Mouse (Mus musculus) kidney, postnatal 10 days (tissue): ENCODE results near the gene Sdc3.

ENCODE experiments used
- DNase-seq: peaks from one replicate; pipeline ENCODE4 v3.0.0; 2021; ENCODE audit warnings: mixed read lengths

Gene Sdc3

DNA sequence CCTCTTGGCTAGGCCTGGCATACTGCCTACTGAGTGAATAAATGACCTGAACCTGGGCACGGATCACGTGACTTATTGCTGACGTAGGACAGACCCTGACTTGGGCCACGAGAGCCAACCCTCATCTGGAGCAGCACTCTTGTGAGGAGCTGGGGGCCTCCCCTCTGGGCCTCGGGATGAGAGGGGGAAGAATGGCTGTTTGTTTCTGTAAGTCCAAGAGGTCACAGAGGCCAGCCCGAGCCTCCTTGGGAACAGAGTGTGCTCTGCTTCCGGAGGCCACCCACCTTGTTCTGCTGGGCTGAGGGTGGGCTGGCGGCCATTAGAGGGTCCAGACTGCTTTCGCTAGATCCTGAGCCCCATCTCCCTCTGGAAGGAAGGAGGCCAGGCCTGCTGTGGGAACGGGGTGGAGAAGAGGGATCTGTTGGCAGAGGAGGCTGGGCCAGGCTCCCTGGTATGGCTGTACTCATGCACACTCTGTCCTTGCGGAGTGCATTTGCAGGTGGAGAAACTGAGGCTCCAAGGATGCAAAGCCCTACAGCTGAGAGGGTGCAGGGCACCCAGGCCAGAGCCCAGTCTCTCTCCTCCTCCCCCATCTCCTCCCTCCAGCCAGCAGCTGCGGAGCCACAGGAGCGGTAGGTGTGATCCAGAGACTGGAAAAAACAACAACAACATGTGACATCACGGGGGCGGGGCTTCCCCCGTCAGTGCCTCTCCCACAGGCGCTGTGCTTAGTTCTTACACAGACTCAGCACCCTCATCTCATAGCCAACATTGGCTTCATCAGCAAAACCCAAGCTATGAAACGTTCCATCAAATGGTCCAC, 36.7 kb downstream of the Sdc3 start:
- peak; percentile 79 for DNase-seq

DNA sequence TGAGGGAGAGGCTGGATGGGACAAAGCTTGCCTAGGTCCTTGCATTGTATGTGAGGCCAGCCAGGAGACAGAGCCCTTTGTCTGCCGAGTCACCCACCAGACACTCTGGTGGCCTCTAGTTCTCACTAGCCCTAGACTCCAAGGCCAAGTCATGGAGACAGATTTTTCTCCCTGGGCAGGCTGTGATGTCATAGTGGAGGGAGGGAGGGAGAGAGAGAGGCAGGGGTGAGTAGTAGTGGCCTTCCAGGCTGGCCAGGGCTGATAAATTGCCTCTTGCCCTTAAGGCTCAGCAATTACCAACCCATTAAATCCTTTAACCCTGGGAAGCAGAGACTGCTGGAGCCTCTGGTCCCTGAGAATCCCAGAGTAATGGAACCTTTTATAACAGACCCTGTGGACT, 41.8 kb downstream of the Sdc3 start:
- DNase-seq = no peak

DNA sequence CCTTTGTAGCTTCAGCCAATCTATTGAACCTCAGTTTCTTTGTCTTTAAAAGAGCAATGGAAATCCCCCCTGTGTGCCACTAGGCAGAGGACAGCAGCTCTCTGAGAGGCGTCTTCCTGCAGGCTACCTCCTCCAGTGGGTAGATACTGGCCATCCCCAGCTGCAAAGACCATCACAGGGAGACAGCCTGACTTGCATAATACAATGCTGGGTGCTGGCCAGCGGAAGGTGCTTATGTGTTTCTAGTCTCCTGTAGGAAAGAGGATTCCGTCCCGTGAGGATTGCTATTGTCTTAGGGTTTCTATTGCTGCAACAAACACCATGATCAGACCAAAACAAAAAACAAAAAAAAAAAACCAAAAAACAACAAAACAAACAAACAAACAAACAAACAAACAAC, 43.2 kb downstream of the Sdc3 start:
- DNase-seq = no peak

DNA sequence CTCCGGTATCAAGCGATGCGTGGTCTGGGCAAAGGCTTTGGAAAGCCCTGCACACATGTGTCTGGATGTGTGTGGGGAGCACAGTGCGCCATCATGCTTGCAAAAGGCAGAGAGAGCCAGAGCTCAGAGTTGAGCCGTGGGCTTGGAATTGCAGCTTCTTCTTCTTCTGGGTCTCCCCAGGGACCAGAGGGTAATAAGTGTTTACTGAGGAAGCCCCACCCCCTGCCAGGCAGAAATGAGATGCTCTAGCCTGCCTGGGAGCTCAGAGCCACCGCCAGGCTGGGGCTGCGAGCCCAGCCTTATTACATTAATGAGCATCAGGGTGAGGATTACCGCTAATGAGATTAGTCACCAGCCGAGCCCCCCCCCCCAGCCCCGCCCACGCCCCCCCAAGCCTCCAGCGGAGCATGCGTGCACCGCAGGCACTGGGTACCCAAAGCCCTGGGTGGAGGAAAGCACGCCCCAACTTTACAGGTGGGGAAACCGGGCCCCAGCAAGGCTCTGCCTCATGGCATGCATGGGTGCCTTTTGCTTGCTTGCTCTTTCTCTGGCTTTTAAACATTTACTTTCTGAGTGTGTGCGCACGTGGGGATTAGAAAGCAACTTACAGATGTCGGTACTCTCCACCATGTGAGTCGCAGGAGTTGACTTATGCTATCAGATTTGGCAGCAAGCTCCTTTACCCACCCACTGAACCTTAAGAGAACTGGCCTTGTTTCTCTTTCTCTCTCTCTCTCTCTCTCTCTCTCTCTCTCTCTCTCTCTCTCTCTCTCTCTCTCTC, 44.1 kb downstream of the Sdc3 start:
- DNase-seq = no peak

DNA sequence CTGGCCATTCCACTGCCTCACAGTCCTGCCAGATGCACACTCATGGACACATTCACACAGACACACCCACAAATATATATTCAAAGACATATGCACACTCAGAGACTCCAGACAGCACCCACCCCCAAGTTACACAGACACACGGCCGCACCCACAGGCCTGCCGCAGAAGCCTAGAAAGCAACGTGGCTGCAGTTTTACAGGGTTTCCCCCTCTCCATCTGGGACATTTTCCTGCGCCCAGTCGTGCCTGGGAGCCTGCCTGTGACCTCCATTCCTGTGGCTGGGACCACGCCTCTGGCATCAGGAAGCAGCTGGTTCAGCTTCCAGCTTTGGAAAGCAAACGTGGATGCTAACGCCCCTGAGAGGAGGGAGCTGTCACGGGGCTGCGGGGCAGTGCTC, 46.2 kb downstream of the Sdc3 start:
- DNase-seq = peak; percentile 58

DNA sequence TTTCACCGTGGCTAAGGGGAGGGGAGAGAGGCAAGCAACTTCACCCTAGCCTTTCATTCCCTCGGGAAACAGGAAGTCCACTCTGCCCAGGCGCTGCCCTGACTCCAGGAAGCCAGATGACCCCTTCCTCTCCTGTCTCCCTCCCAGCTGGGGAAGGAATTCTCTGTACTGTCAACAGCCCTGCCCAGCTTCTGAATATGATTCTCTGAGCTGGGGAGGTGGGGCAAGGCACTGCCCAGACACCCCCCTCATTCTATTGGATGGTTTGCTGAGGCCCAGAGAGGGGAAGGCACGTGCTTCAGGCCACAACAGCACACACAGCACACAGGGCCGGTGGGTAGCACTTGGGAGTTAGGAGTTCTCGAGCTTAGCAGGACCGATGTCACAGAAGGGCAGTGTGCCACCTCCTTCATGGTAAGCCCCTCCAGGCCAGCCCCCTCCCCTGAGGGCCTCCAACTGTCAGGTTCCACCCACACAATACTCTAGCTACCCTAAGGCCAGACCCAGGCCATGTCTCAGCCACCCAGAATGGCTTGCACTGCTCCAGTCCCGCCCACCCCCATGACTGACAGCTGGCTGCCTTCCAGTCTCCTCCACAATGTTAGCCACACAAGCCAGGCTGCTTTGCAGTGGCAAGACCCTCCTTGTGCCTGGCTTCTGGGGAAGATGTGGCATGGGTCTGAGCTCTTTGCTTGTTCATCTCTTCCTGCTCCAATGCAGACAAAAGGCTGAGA, 48.9 kb downstream of the Sdc3 start:
- peak; percentile 81 for DNase-seq

DNA sequence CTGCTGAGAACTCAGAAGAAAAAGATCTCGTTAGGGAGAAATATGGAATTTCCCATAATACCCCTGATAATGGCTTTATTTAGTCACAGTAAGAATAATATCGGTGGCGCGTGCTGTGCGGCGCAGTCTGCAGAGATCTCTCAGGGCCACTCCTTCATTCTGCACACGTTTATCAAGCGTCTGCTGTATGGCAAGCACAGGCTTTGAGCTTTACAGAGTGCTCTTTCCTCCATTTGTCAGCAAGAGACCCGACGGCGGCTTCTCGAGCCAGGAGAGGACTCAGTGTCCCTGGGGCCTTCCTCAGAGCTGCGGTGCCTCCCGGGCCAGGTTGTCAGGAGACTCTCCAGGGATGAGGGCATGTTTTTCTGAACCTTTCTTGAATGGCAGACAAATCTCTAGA, 56.5 kb downstream of the Sdc3 start:
- DNase-seq = no peak

DNA sequence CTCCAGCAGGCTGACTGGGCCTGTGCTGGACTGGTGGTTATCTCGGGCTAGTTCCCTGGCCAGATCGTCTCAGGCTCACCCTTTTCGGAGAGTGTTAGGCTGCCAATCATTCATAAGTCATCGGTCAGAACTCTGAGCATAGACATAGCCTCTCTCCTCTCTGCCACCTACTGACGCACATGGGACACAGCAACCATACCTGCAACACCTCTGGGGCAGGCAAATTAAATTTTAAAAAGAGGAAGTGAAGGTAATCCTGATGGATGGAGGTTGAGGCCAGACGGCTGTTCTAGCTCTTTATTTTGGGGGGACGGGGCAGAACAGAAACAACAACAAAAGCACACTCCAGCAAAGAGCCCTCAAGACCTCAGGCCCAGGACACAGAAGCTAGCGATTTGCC, 65.3 kb downstream of the Sdc3 start:
- DNase-seq = no peak

DNA sequence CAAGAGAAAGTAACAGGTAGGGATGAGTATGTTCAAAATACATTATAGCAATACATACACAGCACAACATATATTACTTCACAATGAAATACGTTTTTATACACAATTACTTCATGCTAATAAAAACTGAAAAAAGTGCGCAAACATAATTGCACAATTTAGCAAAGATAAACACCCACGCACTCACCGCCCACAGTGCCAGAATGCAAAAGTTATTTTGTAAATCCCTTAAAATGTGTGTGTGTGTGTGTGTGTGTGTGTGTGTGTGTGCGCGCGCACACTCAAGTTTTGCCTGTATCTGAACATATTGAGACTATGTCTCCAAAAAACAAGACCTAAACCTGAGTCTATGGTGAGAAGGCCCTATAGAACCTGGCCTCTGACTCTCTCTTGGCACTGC, 66.5 kb downstream of the Sdc3 start:
- no peak for DNase-seq

DNA sequence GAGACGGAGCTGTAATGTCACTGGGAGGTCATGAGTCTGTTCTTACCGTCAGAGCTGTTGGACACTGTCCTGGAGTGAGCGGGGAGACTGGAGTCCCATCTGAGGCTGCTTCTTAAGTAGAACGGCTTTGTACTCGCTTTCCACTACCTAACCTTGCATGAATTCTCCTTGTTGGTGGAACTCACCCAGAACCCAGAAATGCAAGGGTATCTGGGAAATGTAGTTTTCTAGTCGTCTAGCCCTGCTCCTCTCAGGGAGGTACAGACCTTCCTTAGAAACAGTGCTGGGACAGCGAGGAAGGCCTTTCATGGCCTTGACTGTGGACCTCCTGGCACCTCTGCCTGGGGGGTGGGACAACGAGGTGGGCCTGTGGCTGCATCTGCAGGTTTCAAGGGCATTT, 67.1 kb downstream of the Sdc3 start:
- no peak for DNase-seq

DNA sequence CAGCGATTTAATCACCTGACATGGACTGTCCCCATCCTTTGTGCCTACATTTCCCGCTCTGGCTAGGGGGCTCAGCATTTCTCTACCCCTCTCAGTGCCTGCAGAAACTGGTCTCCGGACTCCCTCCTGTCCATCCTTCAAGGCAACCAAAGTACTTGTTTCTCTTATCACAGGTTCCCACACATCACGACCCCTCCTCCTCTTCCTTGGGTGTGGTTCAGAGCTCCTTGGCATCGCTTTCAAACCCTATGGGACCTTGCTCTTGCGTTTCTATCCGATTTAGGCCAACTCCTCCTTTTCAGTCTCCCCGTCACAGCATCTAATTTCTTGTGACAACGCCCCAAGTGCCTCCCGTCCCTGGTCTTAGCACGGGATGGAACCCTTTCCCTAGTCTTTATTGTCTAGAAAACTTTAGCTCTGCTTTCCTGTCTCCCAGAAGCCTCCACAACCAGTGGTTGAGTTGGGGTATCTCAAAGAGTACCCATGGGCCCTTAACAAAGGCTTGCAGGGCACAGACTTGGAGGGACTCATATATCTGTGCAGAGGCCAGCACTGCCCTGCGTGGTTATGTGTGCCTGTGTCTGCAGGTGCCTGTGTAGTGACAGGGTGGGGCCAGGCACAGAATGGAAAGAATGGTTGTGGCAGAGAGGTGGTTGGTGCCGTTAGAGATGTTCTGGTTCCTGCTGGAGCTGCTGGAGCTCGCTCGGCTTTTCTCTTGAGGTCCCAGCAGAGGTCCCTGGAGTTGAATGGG, 68.7 kb downstream of the Sdc3 start:
- no peak for DNase-seq

DNA sequence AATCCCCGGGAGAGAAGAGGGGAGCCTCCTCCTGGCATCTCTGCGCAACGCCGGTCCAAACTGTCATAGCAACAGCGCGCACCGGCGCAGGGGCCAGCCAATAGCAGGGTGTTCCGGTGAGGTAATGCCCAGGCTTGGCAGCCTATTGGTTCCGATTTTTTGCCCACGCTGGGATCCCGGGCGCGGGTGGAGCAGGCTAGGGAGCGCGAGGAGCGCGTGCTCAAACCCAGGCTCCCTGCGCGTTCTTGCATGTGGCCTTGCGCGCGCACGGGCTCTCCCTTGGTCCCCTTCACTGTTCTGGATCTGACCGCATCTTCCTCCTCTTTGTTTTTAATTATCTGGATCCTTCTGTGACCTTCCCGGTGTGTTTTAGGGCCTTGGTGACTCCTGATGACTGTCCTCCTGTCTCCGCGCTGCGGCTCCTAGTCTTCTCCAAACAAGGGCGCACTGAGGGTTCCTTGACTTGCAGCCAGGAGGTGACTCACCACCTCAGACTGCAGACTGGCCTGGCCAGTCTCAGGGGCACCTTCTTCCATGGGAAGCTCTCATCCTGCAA, 69.4 kb downstream of the Sdc3 start:
- peak; percentile 73 for DNase-seq

DNA sequence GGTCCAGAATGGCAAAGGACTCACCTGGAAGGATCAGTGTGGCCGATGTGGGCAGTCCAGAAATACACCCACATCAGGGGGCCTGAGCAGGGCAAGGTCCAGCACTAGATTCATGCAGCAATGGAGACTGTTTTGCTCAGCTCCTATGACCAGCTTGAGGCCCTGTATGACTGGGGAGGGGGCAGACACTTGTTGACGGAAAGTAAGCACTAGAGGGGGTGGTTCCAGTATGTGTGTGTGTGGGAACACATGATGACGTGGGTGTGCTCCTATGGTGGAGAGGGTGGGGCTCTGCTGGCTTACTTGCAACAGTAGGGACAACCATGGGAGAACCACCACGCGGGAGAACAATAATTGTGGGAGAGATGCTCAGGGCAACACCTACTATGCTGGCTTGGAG, 70.2 kb downstream of the Sdc3 start:
- no peak for DNase-seq

DNA sequence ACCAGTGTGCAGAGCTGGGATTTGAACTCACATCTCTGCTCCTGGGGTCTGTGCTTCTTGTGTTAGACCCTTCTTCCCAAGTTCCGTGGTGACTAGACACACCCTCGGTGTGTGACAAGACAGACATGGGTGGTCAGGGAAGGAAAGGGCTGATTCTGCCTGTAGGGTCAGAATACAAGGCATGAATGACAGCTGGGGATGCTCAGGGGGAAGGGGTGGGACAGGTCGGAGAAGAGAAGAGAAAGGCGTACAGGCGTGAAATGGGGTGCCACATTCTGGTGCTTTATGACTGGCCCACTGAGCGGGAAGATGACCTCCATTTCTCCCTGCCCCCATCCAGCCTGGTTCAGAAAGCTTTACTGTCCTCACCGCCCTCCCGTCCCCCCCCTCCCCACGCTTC, 73.1 kb downstream of the Sdc3 start:
- no peak for DNase-seq

DNA sequence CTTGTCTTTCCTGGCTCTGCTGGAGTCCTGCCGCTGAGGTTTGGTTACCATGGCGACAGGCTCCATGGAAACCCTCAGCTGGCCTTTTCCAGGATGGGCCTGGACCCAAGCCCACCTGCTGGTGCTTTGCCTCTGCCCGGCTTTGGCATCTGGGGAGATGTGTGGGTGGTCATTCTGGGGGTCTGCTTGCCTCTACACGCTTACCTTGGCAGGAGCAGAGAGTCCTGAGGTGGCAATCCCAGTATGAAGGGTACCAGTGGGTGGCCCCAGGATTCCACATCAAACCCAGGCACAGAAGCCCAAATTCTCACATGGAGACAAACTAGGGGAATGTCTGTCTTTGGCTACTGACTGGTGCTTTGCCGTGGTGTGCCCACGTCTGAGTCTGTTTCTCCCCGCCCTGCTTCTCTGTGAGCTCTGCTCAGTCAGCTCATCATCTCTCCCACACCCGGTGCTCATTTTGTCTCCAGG, 73.6 kb downstream of the Sdc3 start:
- DNase-seq = no peak

DNA sequence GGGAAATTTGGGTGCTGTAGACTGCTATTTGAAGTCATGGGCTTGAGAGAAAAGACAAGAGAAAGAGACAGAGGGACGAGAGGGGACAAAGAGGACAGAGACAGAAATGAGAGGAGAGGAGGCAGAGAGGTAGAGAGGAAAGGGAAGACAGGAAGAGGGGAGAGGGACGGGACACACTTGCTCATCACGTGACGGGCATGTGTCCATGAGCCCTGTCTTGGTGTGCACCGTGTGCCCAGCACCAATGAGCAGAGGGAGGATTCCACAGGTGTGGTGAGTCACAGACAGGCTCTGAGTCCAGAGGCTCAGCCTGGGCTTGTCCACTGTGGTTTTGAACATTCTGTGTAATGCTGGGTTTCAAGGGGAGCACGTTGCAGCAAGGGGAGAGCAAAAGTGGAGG, 75.6 kb downstream of the Sdc3 start:
- no peak for DNase-seq

DNA sequence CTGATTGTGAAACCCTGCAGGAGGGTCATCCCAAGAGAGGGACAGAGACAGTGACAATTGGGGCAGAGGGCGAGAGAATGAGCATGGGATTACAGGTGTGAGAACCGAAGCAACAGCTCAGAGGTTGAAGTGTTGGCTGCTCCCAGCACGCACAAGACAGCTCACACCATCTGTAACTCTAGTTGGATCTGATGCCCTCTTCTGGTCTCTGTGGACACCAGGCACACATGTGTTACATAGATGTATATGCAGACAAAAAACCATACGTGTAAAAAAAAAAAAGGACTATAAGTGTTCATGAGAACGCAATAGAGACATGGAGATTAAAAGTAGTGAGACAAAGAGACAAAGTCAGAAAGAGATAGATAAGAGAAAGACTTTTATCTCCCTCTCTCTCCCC, 76.5 kb downstream of the Sdc3 start:
- DNase-seq = no peak

DNA sequence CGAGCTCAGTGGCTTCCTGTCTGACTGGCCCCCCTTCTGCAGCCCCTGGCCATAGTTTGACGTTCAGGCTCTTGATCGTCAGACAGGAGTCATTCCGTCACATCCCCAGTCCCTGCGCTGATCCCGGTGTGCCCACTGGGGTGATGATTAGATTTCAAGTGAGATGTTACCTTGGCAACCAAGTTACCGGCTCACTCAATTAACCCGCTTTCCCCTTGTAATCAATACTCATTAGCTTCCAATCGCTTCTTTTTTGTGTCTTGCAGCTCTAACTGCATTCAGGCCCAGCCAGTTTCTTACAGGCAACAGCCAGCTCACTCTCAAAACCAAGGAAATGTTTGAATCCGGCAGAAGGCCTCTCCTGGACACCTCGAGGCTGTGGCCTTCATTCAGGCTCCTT, 80.1 kb downstream of the Sdc3 start:
- no peak for DNase-seq

DNA sequence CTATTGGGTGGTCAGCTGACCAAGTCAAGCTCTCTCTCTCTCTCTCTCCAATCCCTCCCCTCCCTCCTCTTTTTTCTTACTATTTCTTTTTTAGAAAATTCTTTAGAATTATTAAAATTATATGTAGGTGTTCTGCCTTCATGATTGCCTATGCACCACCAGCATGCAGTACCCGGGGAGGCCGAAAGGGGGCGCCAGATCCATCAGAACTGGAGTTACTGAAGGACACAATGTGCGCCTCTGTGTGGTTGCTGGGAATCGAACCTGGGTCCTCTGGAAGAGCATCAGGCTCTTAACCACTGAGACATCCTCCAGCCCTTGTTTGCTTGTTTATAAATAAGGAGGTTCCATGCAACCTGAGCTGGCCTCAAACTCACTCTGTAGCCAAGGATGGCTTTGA, 81.1 kb downstream of the Sdc3 start:
- peak; percentile 26 for DNase-seq

DNA sequence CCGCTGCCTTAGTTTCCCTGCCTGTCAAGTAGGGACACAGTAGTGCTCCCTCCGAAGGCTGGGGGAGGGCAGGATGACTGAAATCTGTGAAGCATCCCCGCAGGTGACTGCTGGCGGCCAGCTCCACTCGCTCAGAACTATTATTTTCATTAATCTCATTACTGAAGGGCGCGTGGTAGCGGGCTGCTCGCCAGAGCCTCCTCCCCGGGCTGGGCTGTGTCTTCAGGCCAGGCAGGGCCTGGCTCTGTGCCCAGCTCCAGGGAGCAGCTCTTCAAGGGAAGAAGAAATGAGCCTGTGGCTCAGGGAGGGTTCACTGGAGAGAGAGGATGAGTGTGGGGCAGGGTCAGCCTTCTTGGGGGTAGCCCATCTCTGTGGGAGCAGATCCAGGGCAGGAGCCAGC, 82.3 kb downstream of the Sdc3 start:
- DNase-seq = peak; percentile 91
